Mouse (Mus musculus) small intestine, adult 2 months (tissue): ENCODE data around the gene Zfp30.

ENCODE experiments used
- CTCF ChIP-seq: fragments of 200-500 bp; IDR thresholded peaks from 2 replicates; pipeline ENCODE4 v1.5.1; 2012; ENCODE audit warnings: low read depth, mild to moderate bottlenecking, control low read depth, inconsistent platforms, low read length, moderate library complexity, mixed read lengths; ENCODE audit not compliant: insufficient replicate concordance, insufficient read length; ENCODE audit errors: extremely low read depth
- POLR2A ChIP-seq: fragments of 200-500 bp; IDR thresholded peaks from 2 replicates; pipeline ENCODE4 v1.6.1; 2012; ENCODE audit warnings: low read depth, mild to moderate bottlenecking, control low read depth, inconsistent platforms, low read length, moderate library complexity

DNA sequence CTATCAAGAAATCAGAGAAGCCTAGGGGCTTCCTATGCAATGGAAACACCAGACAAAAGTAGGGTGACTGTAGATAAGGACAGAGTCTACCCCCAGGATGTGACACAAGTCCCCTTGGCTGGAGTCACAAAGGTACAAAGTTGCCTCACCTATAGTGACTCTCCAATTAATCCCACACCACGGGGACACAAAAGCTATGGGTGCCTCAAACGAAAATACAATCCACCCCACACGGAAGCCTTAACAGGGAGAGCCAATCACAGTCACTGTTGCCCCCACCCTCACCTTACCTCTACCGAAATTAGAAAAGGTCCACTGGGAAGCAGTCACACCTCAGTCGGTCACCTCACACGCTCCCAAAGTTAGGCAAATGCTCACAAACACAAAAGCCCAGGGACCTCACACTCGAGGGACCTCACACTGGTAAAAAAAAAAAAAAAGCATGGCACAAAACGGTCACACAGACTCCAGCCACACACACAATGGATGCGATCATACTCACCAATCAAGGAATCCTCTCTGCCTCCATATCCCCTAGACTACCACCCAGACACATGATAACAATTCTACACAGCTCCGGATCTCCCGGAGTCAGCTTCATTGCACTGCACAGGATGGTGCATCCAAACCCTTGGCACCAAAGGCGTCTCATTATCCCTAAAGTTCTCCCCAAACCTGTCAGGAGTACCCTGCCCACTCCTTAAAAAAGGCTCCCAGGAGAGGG is 31.4 kb downstream of the Zfp30 start:
- no peak for TF ChIP-seq CTCF
- TF ChIP-seq POLR2A = no peak
